Mouse (Mus musculus): ENCODE results near the gene Snrnp200. TPM values are rescaled to one million over a fixed set of nuclear protein-coding genes. Genes with fewer than 3 reads are reported as not detected.
"Not testable (repeated sequence)": the region's sequence is repeated elsewhere in the genome, so short reads cannot be mapped to it uniquely, and the experiment has no call there.

The Snrnp200 gene
- polyA plus RNA-seq, 1 experiment from 2014 or later, result 18.8 TPM

DNA sequence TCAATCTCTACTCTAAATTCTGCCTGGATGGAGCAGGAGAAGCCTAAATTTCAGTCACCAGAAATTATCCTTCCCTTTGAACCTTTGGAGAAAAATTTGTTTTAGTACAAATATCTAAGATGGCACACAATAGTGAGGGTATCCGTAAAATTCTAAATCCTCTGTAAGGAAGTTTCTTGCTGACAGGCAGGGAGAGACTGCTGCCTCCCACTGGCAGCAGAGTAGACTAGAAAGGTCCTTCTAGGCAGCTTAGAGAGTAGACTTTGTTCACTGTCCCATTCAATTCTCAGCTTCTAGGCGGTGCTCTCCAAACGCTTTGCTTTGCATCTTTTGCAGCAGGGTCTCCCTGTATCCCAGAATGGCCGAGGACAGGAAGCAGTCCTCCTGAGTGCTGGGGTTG is 59.7 kb downstream of the Snrnp200 start:
- Histone ChIP-seq H3K4me3 (ENCODE audit: low read depth, low read length) (no peak overlapping the region), H3K36me3 (ENCODE audit: insufficient read depth, low read length) (no peaks in the 10 kb centered on the region), H3K27me3 (replicated peaks; ENCODE audit: insufficient read depth, low read length) (no peaks in the 10 kb centered on the region), H3K4me2 (replicated peaks; ENCODE audit: low read depth, low read length) (no peak overlapping the region), H3K9ac (replicated peaks; ENCODE audit: low read depth) (no peak overlapping the region), H3K4me1 (ENCODE audit: insufficient read depth, low read depth, low read length) (no peaks in the 10 kb centered on the region), H3K27ac (ENCODE audit: low read length) (no peak overlapping the region), H3K9me3 (ENCODE audit: low read length) (no peaks in the 10 kb centered on the region)
- DNase-seq (ENCODE audit: low spot score), result no peak
- WGBS, result 46% methylated on average over 4 of the region's 4 CpGs
- TF ChIP-seq CTCF (IDR thresholded peaks at IDR 0.05) (no peak), EP300 (IDR thresholded peaks at IDR 0.05) (no peak)
- no peak for ATAC-seq

DNA sequence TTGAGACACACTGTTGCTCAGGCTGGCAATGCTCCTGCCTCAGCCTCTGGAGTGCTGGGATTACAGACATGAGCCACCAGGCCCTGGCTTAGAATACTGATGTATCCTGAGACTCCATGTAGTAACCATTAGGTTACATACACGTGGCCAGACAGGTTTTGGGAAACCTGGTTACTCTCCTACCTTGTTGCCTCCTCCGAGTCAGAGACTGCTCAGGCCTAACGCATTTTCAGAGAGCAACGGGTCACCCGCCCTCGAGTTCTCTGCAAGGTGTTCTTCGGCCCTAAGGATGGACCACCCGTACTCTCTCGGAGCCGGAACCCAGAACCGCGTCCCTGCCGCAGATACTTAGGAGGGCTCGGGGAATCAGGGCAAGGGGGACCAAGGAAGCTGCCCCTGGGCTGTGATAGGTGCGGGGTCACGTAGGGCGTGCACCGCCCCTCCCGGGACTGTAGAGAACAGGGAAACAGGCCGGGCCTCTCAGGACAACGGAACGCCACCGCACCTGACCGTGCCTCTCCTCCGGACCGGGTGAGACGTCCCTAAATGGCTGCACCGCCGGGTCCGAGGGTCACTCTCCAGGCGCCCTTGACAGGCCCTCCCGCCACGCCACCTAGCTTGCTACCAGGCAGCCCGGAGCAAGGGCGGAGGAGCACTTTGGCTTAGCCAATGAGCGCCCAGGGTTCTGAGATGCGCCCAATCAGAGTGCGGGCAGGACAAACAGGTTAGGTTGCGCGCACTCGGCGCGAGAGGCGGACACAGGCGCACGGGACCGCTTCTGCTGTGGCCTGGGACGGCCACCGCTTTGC is 61.5 kb downstream of the Snrnp200 start, which contains the start of gene Stard7:
Gene Stard7 (plus strand): TSS at position 728 of the 809 bp plus-strand sequence.
- H3K27ac ChIP-seq (ENCODE audit: low read length), result peak within 1 kb of the TSS; percentile 98
- no peaks in the 10 kb centered on the region for H3K27me3 ChIP-seq (replicated peaks; ENCODE audit: insufficient read depth, low read length)
- peak within 1 kb of the TSS; percentile 84 for H3K9ac ChIP-seq (replicated peaks; ENCODE audit: low read depth)
- H3K9me3 ChIP-seq (ENCODE audit: low read length), result no peaks in the 10 kb centered on the region
- no peaks in the 10 kb centered on the region for H3K36me3 ChIP-seq (ENCODE audit: insufficient read depth, low read length)
- ATAC-seq (peak; percentile 98), DNase-seq (ENCODE audit: low spot score) (peak; percentile 98)
- no peaks in the 10 kb centered on the region for H3K4me1 ChIP-seq (ENCODE audit: insufficient read depth, low read depth, low read length)
- H3K4me2 ChIP-seq (replicated peaks; ENCODE audit: low read depth, low read length), result peak within 1 kb of the TSS; percentile 79
- WGBS, result under 1% methylated on average over 46 of the region's 49 CpGs
- H3K4me3 ChIP-seq (ENCODE audit: low read depth, low read length), result peak within 1 kb of the TSS; percentile 91
- TF ChIP-seq CTCF (IDR thresholded peaks at IDR 0.05) (peak; percentile 59), EP300 (IDR thresholded peaks at IDR 0.05) (no peak)

- peak overlapping the region; percentile 91 for H3K4me3 ChIP-seq (ENCODE audit: low read depth, low read length)
- H3K27me3 ChIP-seq (replicated peaks; ENCODE audit: insufficient read depth, low read length), result no peaks in the 10 kb centered on the region
- DNase-seq (ENCODE audit: low spot score), result peak; percentile 95
- 1% methylated on average over 54 of the region's 75 CpGs for WGBS
- ATAC-seq, result peak; percentile 94
- H3K9me3 ChIP-seq (ENCODE audit: low read length), result no peaks in the 10 kb centered on the region
- H3K9ac ChIP-seq (replicated peaks; ENCODE audit: low read depth), result peak overlapping the region; percentile 84
- H3K4me1 ChIP-seq (ENCODE audit: insufficient read depth, low read depth, low read length), result no peaks in the 10 kb centered on the region
- H3K4me2 ChIP-seq (replicated peaks; ENCODE audit: low read depth, low read length), result peak overlapping the region; percentile 79
- H3K27ac ChIP-seq (ENCODE audit: low read length), result peak overlapping the region; percentile 98
- no peak for TF ChIP-seq CTCF (IDR thresholded peaks at IDR 0.05)
- no peak for TF ChIP-seq EP300 (IDR thresholded peaks at IDR 0.05)
- H3K36me3 ChIP-seq (ENCODE audit: insufficient read depth, low read length), result no peaks in the 10 kb centered on the region
These were observed 62.3 kb downstream of the Snrnp200 start for GRCm38 (mm10) chr2:127270300-127271041.

GRCm38 (mm10) chr2:127271042-127271515 is 62.9 kb downstream of the Snrnp200 start:
- H3K27me3 ChIP-seq (replicated peaks; ENCODE audit: insufficient read depth, low read length), result no peaks in the 10 kb centered on the region
- H3K36me3 ChIP-seq (ENCODE audit: insufficient read depth, low read length), result no peaks in the 10 kb centered on the region
- no peak for ATAC-seq
- peak overlapping the region; percentile 91 for H3K4me3 ChIP-seq (ENCODE audit: low read depth, low read length)
- H3K9ac ChIP-seq (replicated peaks; ENCODE audit: low read depth), result peak overlapping the region; percentile 84
- TF ChIP-seq EP300 (IDR thresholded peaks at IDR 0.05) (no peak), CTCF (IDR thresholded peaks at IDR 0.05) (no peak)
- H3K4me2 ChIP-seq (replicated peaks; ENCODE audit: low read depth, low read length), result peak overlapping the region; percentile 79
- peak; percentile 87 for DNase-seq (ENCODE audit: low spot score)
- peak overlapping the region; percentile 98 for H3K27ac ChIP-seq (ENCODE audit: low read length)
- no peaks in the 10 kb centered on the region for H3K9me3 ChIP-seq (ENCODE audit: low read length)
- WGBS, result 3% methylated on average over 8 of the region's 8 CpGs
- H3K4me1 ChIP-seq (ENCODE audit: insufficient read depth, low read depth, low read length), result no peaks in the 10 kb centered on the region

DNA sequence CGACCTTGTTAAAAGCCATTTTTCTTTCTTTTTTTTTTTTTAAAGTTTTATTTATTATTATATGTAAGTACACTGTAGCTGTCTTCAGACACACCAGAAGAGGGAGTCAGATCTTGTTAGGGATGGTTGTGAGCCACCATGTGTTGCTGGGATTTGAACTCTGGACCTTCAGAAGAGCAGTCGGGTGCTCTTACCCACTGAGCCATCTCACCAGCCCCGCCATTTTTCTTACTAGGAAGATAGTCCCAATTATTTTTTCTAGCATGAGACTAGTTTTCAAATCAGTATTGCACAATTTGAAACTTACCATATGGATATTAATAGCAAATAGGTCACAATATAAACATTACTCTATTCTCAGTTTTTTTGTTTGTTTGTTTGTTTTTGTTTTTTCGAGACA is 63.9 kb downstream of the Snrnp200 start:
- not testable (repeated sequence) for H3K9ac ChIP-seq (replicated peaks; ENCODE audit: low read depth); H3K36me3 ChIP-seq (ENCODE audit: insufficient read depth, low read length); H3K27ac ChIP-seq (ENCODE audit: low read length); H3K4me3 ChIP-seq (ENCODE audit: low read depth, low read length); H3K4me2 ChIP-seq (replicated peaks; ENCODE audit: low read depth, low read length); DNase-seq (ENCODE audit: low spot score); H3K4me1 ChIP-seq (ENCODE audit: insufficient read depth, low read depth, low read length); ATAC-seq; H3K9me3 ChIP-seq (ENCODE audit: low read length); H3K27me3 ChIP-seq (replicated peaks; ENCODE audit: insufficient read depth, low read length)
- 89% methylated on average over 4 of the region's 4 CpGs for WGBS

- Histone ChIP-seq H3K27me3 (replicated peaks; ENCODE audit: insufficient read depth, low read length) (no peaks in the 10 kb centered on the region), H3K9ac (replicated peaks; ENCODE audit: low read depth) (no peak overlapping the region), H3K27ac (ENCODE audit: low read length) (no peak overlapping the region), H3K9me3 (ENCODE audit: low read length) (no peaks in the 10 kb centered on the region), H3K36me3 (ENCODE audit: insufficient read depth, low read length) (no peaks in the 10 kb centered on the region), H3K4me1 (ENCODE audit: insufficient read depth, low read depth, low read length) (no peaks in the 10 kb centered on the region), H3K4me3 (ENCODE audit: low read depth, low read length) (no peak overlapping the region), H3K4me2 (replicated peaks; ENCODE audit: low read depth, low read length) (no peak overlapping the region)
- ATAC-seq (no peak), DNase-seq (ENCODE audit: low spot score) (no peak)
- 97% methylated on average over 3 of the region's 3 CpGs for WGBS
- TF ChIP-seq CTCF (IDR thresholded peaks at IDR 0.05) (no peak), EP300 (IDR thresholded peaks at IDR 0.05) (no peak)
These were observed 64.6 kb downstream of the Snrnp200 start for GRCm38 (mm10) chr2:127272806-127273205.
